Mouse (Mus musculus): ENCODE measurements at regions not wholly inside any gene's neighbourhood (a gene's known extent, or its start where the extent isn't known, plus 50 kb on each side); places are given as distances from the start of the nearest gene placed in this dataset.

DNA sequence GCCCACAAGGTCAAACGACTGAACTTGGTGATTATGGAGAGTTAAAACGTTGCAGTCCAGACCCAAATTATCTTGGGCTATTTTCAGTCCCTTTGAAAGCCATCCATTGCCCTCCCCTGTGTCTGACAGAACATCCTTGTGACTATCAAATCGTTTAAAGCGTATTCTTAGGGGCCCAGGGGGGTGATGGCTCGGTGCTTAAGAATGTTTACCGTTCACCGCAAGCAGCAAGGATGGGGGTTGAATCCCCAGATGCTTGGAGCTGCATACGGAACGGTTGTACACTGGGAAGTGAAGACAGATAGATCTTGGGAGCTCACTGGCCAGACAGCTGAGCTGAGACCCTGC, 52.7 kb upstream of the Kcng1 start:
- Histone ChIP-seq H3K27ac (replicated peaks) (peak overlapping the region; percentile 72), H3K9me3 (replicated peaks) (no peaks in the 10 kb centered on the region), H3K27me3 (ENCODE audit: low read depth, poor library complexity, severe bottlenecking) (no peaks in the 10 kb centered on the region), H3K4me1 (peaks cover 48% of the 10 kb centered on the region), H3K4me3 (no peak overlapping the region), H3K36me3 (no peaks in the 10 kb centered on the region)
- 61% methylated on average over 9 of the region's 9 CpGs for WGBS
- DNase-seq (ENCODE audit: low spot score) = no peak

DNA sequence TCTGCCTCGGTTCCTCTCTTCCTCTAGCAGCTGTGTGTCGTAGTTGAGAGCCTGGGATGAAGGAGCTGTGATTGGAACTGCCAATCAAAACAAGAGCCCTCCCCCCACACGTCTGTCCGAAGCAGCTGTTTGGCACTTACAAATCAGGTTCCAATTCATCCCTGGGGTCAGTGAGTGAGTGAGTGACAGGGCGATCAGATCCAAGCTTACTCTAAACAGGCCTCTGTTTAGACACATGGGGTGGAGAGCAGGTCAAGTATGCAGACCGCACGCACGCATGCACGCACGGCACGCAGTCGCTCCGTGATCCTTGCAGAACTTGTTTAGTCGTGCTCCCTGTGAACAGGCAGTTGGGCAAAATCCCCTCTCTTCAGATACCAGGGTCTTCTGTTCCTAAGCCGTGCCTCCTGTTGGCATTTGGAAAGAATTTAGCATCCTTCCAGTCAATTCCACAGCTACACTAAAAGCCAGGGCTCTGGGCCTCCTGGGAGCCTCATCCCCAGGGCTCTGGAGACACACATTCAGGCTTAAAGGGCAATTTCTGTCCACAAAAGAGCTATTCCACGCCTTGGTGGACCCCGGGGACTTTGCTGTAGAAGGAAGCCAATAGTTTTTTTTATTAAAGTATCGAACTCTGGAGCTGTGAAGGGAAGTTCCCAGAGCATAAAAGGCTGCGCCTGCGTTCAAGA, 52.2 kb upstream of the Kcng1 start:
- 71% methylated on average over 20 of the region's 20 CpGs for WGBS
- H3K27ac ChIP-seq (replicated peaks) = peak overlapping the region; percentile 72
- DNase-seq (ENCODE audit: low spot score) = no peak
- H3K27me3 ChIP-seq (ENCODE audit: low read depth, poor library complexity, severe bottlenecking) = no peaks in the 10 kb centered on the region
- H3K36me3 ChIP-seq = no peaks in the 10 kb centered on the region
- no peak overlapping the region; the same call in 1 of the 2 replicates for H3K4me3 ChIP-seq
- peaks cover 43% of the 10 kb centered on the region for H3K4me1 ChIP-seq
- no peaks in the 10 kb centered on the region for H3K9me3 ChIP-seq (replicated peaks)

DNA sequence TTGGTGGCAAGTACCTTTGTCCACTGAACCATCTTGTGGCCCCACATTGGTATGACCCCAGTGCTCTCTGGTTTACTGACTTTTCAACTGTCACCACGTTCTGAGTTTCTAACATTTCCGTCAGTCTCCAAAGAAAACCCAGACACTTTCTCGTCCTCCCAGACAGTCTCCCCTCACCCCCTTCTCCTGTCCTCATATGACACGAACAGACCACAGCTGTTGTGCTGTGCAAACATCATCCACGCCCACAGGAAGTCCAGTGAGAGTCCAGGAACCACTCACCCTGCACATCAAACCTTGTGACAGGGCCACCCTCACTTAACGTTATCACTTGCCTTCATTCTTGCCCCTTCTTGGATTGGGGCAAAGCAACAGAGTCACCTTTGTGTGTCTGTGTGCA, 51.4 kb upstream of the Kcng1 start:
- Histone ChIP-seq H3K27me3 (ENCODE audit: low read depth, poor library complexity, severe bottlenecking) (no peaks in the 10 kb centered on the region), H3K4me3 (no peak overlapping the region), H3K9me3 (replicated peaks) (no peaks in the 10 kb centered on the region), H3K36me3 (no peaks in the 10 kb centered on the region), H3K27ac (replicated peaks) (peak overlapping the region; percentile 72), H3K4me1 (peaks cover 36% of the 10 kb centered on the region)
- DNase-seq (ENCODE audit: low spot score) = no peak
- 72% methylated on average over 6 of the region's 6 CpGs for WGBS
